Mouse (Mus musculus) brown adipose tissue, adult 24 weeks (tissue): ENCODE measurements around the gene Cgref1. TPM values are rescaled to one million over a fixed set of nuclear protein-coding genes. Genes with fewer than 3 reads are reported as not detected.

Experiments
- H3K27ac ChIP-seq: fragments of 200-500 bp; replicated peaks from 2 replicates; pipeline ENCODE4 v1.5.1; 2012; ENCODE audit warnings: low read depth, mild to moderate bottlenecking, low read length
- H3K4me1 ChIP-seq: fragments of 200-500 bp; 2 replicates; pipeline ENCODE4 v1.6.1; 2012; ENCODE audit warnings: low read length, mixed read lengths; ENCODE audit not compliant: control insufficient read depth, insufficient read depth, insufficient read length
- H3K4me3 ChIP-seq: fragments of 200-500 bp; 2 replicates; pipeline ENCODE4 v1.5.1; 2012; ENCODE audit warnings: low read depth, mild to moderate bottlenecking, low read length, moderate library complexity; ENCODE audit not compliant: insufficient read depth
- polyA plus RNA-seq: library from polyadenylated mRNA; stranded (reverse); fragments of >200 nt; gene quantifications from 2 replicates; pipeline ENCODE4 v1.2.4, GENCODE M21; 2012; ENCODE audit not compliant: missing spikeins, insufficient read depth, insufficient read length

Gene Cgref1
- polyA plus RNA-seq, 1 experiment, result not detected

- H3K4me3 ChIP-seq, result no peak overlapping the region
- H3K27ac ChIP-seq, result no peak overlapping the region
- peaks cover 19% of the 10 kb centered on the region for H3K4me1 ChIP-seq
Observed at GRCm38 (mm10) chr5:30957891-30958290, 12.5 kb upstream of the Cgref1 start.

GRCm38 (mm10) chr5:30955751-30956150 is 10.4 kb upstream of the Cgref1 start:
- Histone ChIP-seq H3K27ac (no peak overlapping the region), H3K4me1 (peaks cover 26% of the 10 kb centered on the region), H3K4me3 (no peak overlapping the region)

DNA sequence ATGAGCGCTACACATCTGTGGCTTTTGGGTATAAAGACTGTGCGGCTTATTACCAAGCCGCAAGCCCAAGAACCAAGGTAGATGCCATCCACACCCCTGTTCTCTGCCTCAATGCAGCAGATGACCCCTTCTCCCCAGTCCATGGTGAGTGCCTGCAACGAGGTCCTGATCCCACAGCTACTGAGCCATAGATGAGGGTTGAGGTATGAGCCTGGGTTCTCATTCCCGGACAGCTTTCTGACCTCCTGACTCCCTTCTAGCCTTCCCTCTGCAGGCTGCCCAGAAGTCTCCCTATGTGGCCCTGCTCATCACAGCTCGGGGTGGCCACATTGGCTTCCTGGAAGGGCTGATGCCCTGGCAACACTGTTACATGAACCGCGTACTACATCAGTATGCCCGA is 9.2 kb upstream of the Cgref1 start:
- Histone ChIP-seq H3K4me1 (peaks cover 26% of the 10 kb centered on the region), H3K4me3 (no peak overlapping the region), H3K27ac (no peak overlapping the region)

DNA sequence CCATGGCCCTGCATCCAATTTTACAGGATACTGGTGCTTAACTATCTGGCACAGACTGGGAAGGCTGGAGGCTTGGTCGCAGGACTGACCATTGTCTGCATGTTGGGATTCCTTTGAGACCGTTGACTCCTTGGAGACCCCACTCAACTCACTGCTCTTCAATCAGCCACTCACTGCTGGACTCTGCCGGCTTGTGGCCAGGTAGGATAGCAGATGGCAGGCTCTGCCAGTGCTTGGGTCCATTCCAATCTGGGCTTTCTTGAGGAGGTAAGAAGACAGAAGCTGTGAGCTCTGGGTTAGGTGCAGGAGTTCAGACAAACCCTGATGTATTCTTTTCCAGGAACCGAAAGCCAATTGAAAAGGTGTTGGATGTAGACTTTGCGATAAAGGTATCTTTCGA is 8.7 kb upstream of the Cgref1 start:
- no peak overlapping the region for H3K4me3 ChIP-seq
- H3K4me1 ChIP-seq, result peaks cover 26% of the 10 kb centered on the region
- no peak overlapping the region for H3K27ac ChIP-seq

DNA sequence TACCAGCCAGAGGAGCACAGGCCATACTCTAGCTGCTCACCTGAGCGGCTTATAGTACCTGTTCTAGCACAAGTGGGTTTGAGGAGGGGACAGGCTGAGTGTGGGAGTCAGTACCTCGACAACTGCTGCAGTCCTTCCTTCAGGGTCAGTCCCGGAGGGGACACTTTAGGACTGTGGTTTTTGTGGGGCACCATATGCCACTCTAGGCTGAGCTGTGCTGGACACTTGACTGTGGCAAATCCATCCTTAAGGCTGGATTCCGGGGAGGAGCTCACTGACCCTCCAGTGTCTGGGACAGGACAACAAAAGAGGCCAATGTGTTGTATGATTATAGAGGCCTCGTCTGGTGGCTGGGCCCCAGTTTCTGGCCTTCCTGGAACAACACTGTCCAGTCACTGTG is 7.2 kb upstream of the Cgref1 start:
- no peak overlapping the region for H3K27ac ChIP-seq

GRCm38 (mm10) chr5:30951706-30952105 is 6.3 kb upstream of the Cgref1 start:
- Histone ChIP-seq H3K4me3 (no peak overlapping the region), H3K27ac (no peak overlapping the region; the same call in 1 of the 2 replicates), H3K4me1 (peaks cover 16% of the 10 kb centered on the region)

More for the DNA sequence above, 7.2 kb upstream of the Cgref1 start:
- Histone ChIP-seq H3K4me1 (peaks cover 16% of the 10 kb centered on the region), H3K4me3 (no peak overlapping the region)

DNA sequence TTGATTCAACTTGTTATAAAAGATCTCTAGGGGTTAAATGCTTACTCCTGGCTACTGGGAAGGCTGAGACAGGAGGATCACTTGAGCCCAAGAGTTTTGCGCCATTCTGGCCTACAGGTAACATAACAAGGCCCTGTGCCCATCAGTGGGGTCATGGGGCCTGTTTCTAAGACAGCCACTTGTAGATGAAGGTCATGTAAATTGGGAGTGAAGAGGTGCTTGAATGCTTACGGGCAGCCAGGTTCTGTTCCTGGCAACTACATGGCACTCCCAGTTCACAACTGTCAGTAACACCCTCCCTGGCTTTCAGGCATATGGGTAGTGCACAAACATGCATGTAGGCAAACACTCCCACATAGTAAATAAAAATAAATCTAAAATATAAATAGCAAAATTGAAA is 5.5 kb upstream of the Cgref1 start:
- H3K4me1 ChIP-seq, result peaks cover 16% of the 10 kb centered on the region
- no peak overlapping the region for H3K4me3 ChIP-seq
- 0 out of 2 replicates have a peak overlapping the region, but pooled peaks have one; percentile 11 for H3K27ac ChIP-seq

DNA sequence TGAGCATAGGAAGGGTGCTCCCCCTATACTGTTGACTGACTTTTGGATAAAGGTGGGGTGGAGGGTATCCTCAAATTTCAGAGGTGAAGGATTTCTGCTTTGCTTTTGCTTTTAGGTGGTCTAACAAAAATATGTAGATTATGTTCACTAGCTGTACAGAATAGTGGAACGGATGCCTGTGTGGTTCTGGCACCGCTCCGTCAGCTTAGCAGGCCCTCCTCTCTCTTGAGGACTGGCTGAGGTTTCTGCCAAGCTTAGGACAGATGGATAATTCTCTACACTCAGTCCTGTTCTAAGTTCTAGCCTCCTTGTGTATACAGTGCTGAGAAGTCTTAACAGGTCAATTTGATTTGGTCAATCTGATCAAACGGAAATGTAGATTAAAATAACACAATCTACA is 5.1 kb upstream of the Cgref1 start:
- H3K4me1 ChIP-seq, result peaks cover 18% of the 10 kb centered on the region
- H3K27ac ChIP-seq, result 0 out of 2 replicates have a peak overlapping the region, but pooled peaks have one; percentile 29
- H3K4me3 ChIP-seq, result peak overlapping the region; percentile 84

GRCm38 (mm10) chr5:30949654-30950326 is 4.4 kb upstream of the Cgref1 start:
- Histone ChIP-seq H3K4me1 (peaks cover 20% of the 10 kb centered on the region), H3K4me3 (peak overlapping the region; percentile 84)

GRCm38 (mm10) chr5:30948620-30949019 is 3.2 kb upstream of the Cgref1 start:
- Histone ChIP-seq H3K4me1 (peaks cover 20% of the 10 kb centered on the region), H3K27ac (peak overlapping the region; percentile 72)

More at GRCm38 (mm10) chr5:30949654-30950326, 4.4 kb upstream of the Cgref1 start:
- H3K27ac ChIP-seq, result peak overlapping the region; percentile 72

GRCm38 (mm10) chr5:30944344-30944743 is 1.0 kb downstream of the Cgref1 start:
- Histone ChIP-seq H3K4me3 (no peak overlapping the region), H3K4me1 (0 out of 2 replicates have a peak, but pooled peaks cover 10% of the 10 kb centered on the region), H3K27ac (no peak overlapping the region)

More at GRCm38 (mm10) chr5:30948620-30949019, 3.2 kb upstream of the Cgref1 start:
- H3K4me3 ChIP-seq, result no peak overlapping the region

DNA sequence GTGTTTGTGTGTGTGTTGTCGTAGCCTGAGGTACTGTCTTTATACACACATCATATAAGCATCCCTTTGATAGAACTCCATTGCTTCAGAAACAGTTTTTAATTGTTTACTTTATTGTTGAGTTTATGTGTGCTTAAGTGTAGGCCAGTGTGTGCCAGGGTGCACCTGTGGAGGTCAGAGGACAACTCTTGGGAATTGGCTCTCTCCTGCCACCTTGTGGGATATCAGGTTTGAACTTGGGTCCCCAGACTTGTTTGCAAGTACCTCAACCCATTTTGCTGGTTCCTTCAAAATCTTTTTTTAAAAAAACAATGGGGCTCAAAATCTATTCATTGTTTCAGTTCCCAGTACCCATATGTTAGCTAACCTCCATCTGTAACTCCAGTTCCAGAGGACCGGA is 2.4 kb downstream of the Cgref1 start:
- H3K27ac ChIP-seq, result no peak overlapping the region
- H3K4me1 ChIP-seq, result 0 out of 2 replicates have a peak, but pooled peaks cover 4% of the 10 kb centered on the region
- H3K4me3 ChIP-seq, result no peak overlapping the region

DNA sequence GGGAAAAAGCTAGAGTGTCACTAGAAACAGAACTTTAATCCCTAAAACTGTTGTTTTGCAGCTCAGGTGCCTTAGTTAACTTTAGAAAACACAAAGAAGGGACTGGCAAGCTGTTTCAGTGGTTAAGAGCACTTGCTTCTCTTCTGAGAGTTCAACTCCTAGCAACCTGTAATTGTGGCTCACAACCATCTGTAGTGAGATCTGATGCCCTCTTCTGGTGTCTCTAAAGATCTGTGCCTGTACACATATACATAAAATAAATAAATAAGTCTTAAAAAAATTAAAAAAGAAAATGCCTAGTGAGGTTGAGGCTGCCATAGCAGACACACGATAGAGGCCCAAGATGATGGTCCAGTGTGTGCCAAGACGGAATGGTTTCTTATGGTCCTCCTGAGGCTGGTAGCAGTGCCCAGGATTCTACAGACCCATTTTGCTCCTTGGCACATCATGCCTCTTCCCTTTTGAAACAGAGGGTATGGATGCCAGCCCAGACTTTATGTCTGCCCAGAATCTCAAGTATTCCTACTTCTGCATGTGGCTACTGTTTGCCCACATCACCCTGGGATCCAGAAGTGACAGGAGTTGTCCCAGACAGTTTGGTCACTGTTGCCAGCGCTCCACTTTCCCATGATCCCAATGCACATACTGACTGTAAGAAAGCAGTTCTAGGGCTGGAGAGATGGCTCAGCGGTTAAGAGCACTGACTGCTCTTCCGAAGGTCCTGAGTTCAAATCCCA is 10.5 kb downstream of the Cgref1 start:
- Histone ChIP-seq H3K4me1 (no peaks in the 10 kb centered on the region), H3K27ac (no peak overlapping the region), H3K4me3 (no peak overlapping the region)

- Histone ChIP-seq H3K27ac (no peak overlapping the region), H3K4me1 (no peaks in the 10 kb centered on the region), H3K4me3 (no peak overlapping the region)
Observed at GRCm38 (mm10) chr5:30933705-30934104, 11.7 kb downstream of the Cgref1 start.

GRCm38 (mm10) chr5:30931378-30931777 is 14.0 kb downstream of the Cgref1 start:
- H3K4me1 ChIP-seq, result no peaks in the 10 kb centered on the region
- H3K27ac ChIP-seq, result no peak overlapping the region
- no peak overlapping the region for H3K4me3 ChIP-seq

DNA sequence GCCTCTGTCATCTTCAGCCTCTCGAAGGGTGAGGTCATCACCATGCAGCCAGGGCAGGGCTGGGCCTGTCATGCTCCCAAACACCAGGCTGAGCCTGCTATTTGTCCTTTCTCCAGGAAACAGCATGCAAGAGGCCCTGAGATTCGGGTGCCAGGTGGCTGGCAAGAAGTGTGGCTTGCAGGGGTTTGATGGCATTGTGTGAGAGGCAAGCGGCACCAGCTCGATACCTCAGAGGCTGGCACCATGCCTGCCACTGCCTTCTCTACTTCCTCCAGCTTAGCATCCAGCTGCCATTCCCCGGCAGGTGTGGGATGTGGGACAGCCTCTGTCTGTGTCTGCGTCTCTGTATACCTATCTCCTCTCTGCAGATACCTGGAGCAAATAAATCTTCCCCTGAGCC is 14.5 kb downstream of the Cgref1 start:
- Histone ChIP-seq H3K4me1 (no peaks in the 10 kb centered on the region), H3K4me3 (no peak overlapping the region), H3K27ac (no peak overlapping the region)
